Mouse (Mus musculus) myocyte (in vitro differentiated cells): Measurements from ENCODE around the gene Bco1. TPM values are rescaled to one million over a fixed set of nuclear protein-coding genes. Genes with fewer than 3 reads are reported as not detected.

ENCODE experiments used
- H3K27me3 ChIP-seq: one replicate; pipeline ENCODE4 v1.6.1; 2011; ENCODE audit not compliant: control insufficient read depth, insufficient read depth, insufficient read length
- H3K36me3 ChIP-seq: one replicate; pipeline ENCODE4 v1.6.1; 2011; ENCODE audit not compliant: control insufficient read depth, insufficient read depth
- H3K4me2 ChIP-seq: one replicate; pipeline ENCODE4 v1.6.1; 2011; ENCODE audit warnings: low read depth, control low read depth
- H3K4me3 ChIP-seq: one replicate; pipeline ENCODE4 v1.5.1; 2011; ENCODE audit warnings: mild to moderate bottlenecking, control low read depth, moderate library complexity
- H3K79me2 ChIP-seq: one replicate; pipeline ENCODE4 v1.6.1; 2011; ENCODE audit not compliant: control insufficient read depth, insufficient read depth
- H3ac ChIP-seq: one replicate; pipeline ENCODE4 v1.6.1; 2011; ENCODE audit not compliant: control insufficient read depth, insufficient read length
- CEBPB ChIP-seq: IDR thresholded peaks from 2 replicates; pipeline ENCODE4 v1.6.1; 2011; ENCODE audit warnings: mild to moderate bottlenecking, moderate library complexity; ENCODE audit not compliant: poor library complexity, insufficient read depth, severe bottlenecking
- E2F4 ChIP-seq: IDR thresholded peaks from one replicate; pipeline ENCODE4 v1.6.1; 2011; ENCODE audit warnings: mild to moderate bottlenecking, control low read depth, moderate library complexity; ENCODE audit not compliant: insufficient read depth
- MAX ChIP-seq: IDR thresholded peaks from one replicate; pipeline ENCODE4 v1.6.1; 2011; ENCODE audit warnings: low read depth, mild to moderate bottlenecking, control low read depth
- MYOD1 ChIP-seq, 3 experiments: IDR thresholded peaks; one replicate each; pipeline ENCODE4 v1.6.1; 2011; ENCODE audit warnings: control low read depth in 2 of 3, low read depth in 2 of 3, mild to moderate bottlenecking in 2 of 3, moderate library complexity in 1 of 3; ENCODE audit not compliant: insufficient read length in 2 of 3, control insufficient read depth in 1 of 3
- MYOG ChIP-seq, 3 experiments: IDR thresholded peaks; one replicate each; pipeline ENCODE4 v1.6.1; 2011; ENCODE audit warnings: control low read depth in 2 of 3, low read depth in 2 of 3, mild to moderate bottlenecking in 2 of 3; ENCODE audit not compliant: insufficient read length in 2 of 3, control insufficient read depth in 1 of 3, insufficient read depth in 1 of 3
- POLR2A ChIP-seq: IDR thresholded peaks from one replicate; pipeline ENCODE4 v1.6.1; 2011; ENCODE audit warnings: low read depth, mild to moderate bottlenecking, control low read depth, moderate library complexity; ENCODE audit not compliant: insufficient read length
- POLR2AphosphoS2 ChIP-seq: IDR thresholded peaks from one replicate; pipeline ENCODE4 v1.6.1; 2011; ENCODE audit warnings: low read depth, control low read depth; ENCODE audit not compliant: insufficient read length
- REST ChIP-seq: IDR thresholded peaks from one replicate; pipeline ENCODE4 v1.6.1; 2011; ENCODE audit warnings: mild to moderate bottlenecking, control low read depth, moderate library complexity; ENCODE audit not compliant: insufficient read depth, insufficient read length
- SRF ChIP-seq: IDR thresholded peaks from one replicate; pipeline ENCODE4 v1.6.1; 2011; ENCODE audit warnings: low read depth; ENCODE audit not compliant: control insufficient read depth, insufficient read length
- TCF12 ChIP-seq: IDR thresholded peaks from one replicate; pipeline ENCODE4 v1.6.1; 2011; ENCODE audit warnings: mild to moderate bottlenecking, control low read depth; ENCODE audit not compliant: poor library complexity, insufficient read depth, severe bottlenecking
- TCF3 ChIP-seq: IDR thresholded peaks from one replicate; pipeline ENCODE4 v1.6.1; 2011; ENCODE audit warnings: low read depth, control low read depth; ENCODE audit not compliant: insufficient read length
- USF1 ChIP-seq: IDR thresholded peaks from one replicate; pipeline ENCODE4 v1.6.1; 2011; ENCODE audit warnings: low read depth, mild to moderate bottlenecking, control low read depth, moderate library complexity
- polyA plus RNA-seq: library from polyadenylated mRNA; unstranded; fragments of >200 nt; fragmentation: generic; extraction: Trizol; gene quantifications from one replicate; pipeline ENCODE4 v1.2.1, GENCODE M21; 2012; ENCODE audit warnings: missing spikeins

Gene Bco1
- polyA plus RNA-seq, 1 experiment, result 0.02 TPM

- Histone ChIP-seq H3K27me3 (no peaks in the 10 kb centered on the region), H3K4me2 (peak overlapping the region; percentile 80), H3K4me3 (peak overlapping the region; percentile 76), H3K79me2 (peaks cover 41% of the 10 kb centered on the region), H3ac (no peak overlapping the region), H3K36me3 (no peaks in the 10 kb centered on the region)
- TF ChIP-seq MYOD1 (IDR thresholded peaks at IDR 0.05; ENCODE audit: control insufficient read depth in 1 of 3, insufficient read length in 2 of 3, low read depth in 2 of 3) (no peak), REST (no peak), POLR2AphosphoS2 (no peak), TCF3 (no peak), SRF (no peak), CEBPB (no peak), MAX (no peak)
Measured at GRCm38 (mm10) chr8:117156149-117156548, 60.5 kb downstream of the Bco1 start.

- no peak for TF ChIP-seq E2F4
- no peak for TF ChIP-seq MYOG (IDR thresholded peaks at IDR 0.05; ENCODE audit: control insufficient read depth in 1 of 3, insufficient read depth in 1 of 3, insufficient read length in 2 of 3, low read depth in 2 of 3)
- no peak for TF ChIP-seq REST
- peak overlapping the region; percentile 80 for H3K4me2 ChIP-seq
- peak overlapping the region; percentile 76 for H3K4me3 ChIP-seq
- H3K36me3 ChIP-seq, result no peaks in the 10 kb centered on the region
- H3K27me3 ChIP-seq, result no peaks in the 10 kb centered on the region
- peaks cover 51% of the 10 kb centered on the region for H3K79me2 ChIP-seq
- peak overlapping the region; percentile 59 for H3ac ChIP-seq
Measured at GRCm38 (mm10) chr8:117156866-117157768, 61.5 kb downstream of the Bco1 start.

GRCm38 (mm10) chr8:117157769-117158091 lies 62.1 kb downstream of the Bco1 start:
- peak overlapping the region; percentile 80 for H3K4me2 ChIP-seq
- H3K36me3 ChIP-seq, result no peaks in the 10 kb centered on the region
- H3K27me3 ChIP-seq, result no peaks in the 10 kb centered on the region
- H3K4me3 ChIP-seq, result peak overlapping the region; percentile 76
- TF ChIP-seq TCF3 (no peak), POLR2A (peak; percentile 85), SRF (peak; percentile 91), E2F4 (peak; percentile 2), MYOD1 (IDR thresholded peaks at IDR 0.05; ENCODE audit: control insufficient read depth in 1 of 3, insufficient read length in 2 of 3, low read depth in 2 of 3) (no peak), REST (no peak), POLR2AphosphoS2 (peak; percentile 66), CEBPB (no peak), TCF12 (no peak), USF1 (no peak), MAX (no peak), MYOG (IDR thresholded peaks at IDR 0.05; ENCODE audit: control insufficient read depth in 1 of 3, insufficient read depth in 1 of 3, insufficient read length in 2 of 3, low read depth in 2 of 3) (peak in 1 of 3 experiments; percentile 5)
- H3ac ChIP-seq, result peak overlapping the region; percentile 59
- H3K79me2 ChIP-seq, result peaks cover 57% of the 10 kb centered on the region

- Histone ChIP-seq H3K27me3 (no peaks in the 10 kb centered on the region), H3ac (peak within 1 kb of the TSS; percentile 59), H3K79me2 (peaks cover 59% of the 10 kb centered on the region), H3K4me2 (peak within 1 kb of the TSS; percentile 91), H3K4me3 (peak within 1 kb of the TSS; percentile 76), H3K36me3 (no peaks in the 10 kb centered on the region)
- TF ChIP-seq MYOD1 (IDR thresholded peaks at IDR 0.05; ENCODE audit: control insufficient read depth in 1 of 3, insufficient read length in 2 of 3, low read depth in 2 of 3) (no peak), E2F4 (no peak), TCF12 (no peak), SRF (no peak), POLR2A (no peak), POLR2AphosphoS2 (no peak), MYOG (IDR thresholded peaks at IDR 0.05; ENCODE audit: control insufficient read depth in 1 of 3, insufficient read depth in 1 of 3, insufficient read length in 2 of 3, low read depth in 2 of 3) (no peak), CEBPB (no peak)
Measured at GRCm38 (mm10) chr8:117158135-117158761, 62.6 kb downstream of the Bco1 start, which contains the start of gene Gan. TSS of gene Gan (plus strand) at chr8:117158135.

- Histone ChIP-seq H3ac (peak overlapping the region; percentile 59), H3K79me2 (peaks cover 59% of the 10 kb centered on the region), H3K4me2 (peak overlapping the region; percentile 91), H3K27me3 (no peaks in the 10 kb centered on the region), H3K4me3 (peak overlapping the region; percentile 76), H3K36me3 (no peaks in the 10 kb centered on the region)
- TF ChIP-seq MYOD1 (IDR thresholded peaks at IDR 0.05; ENCODE audit: control insufficient read depth in 1 of 3, insufficient read length in 2 of 3, low read depth in 2 of 3) (no peak), CEBPB (no peak), TCF12 (no peak), USF1 (no peak), MYOG (IDR thresholded peaks at IDR 0.05; ENCODE audit: control insufficient read depth in 1 of 3, insufficient read depth in 1 of 3, insufficient read length in 2 of 3, low read depth in 2 of 3) (no peak), POLR2AphosphoS2 (no peak), SRF (no peak), TCF3 (no peak), E2F4 (no peak), POLR2A (no peak)
Measured at GRCm38 (mm10) chr8:117159031-117159430, 63.4 kb downstream of the Bco1 start.
